Mouse (Mus musculus) intestine, embryonic 16.5 days (tissue): ENCODE data around the gene Taok3. TPM values are rescaled to one million over a fixed set of nuclear protein-coding genes. Genes with fewer than 3 reads are reported as not detected.

ENCODE experiments used
- ATAC-seq: fragments of 200-750 bp; cut with Nextera tagmentation; 2 replicates; pipeline ENCODE4 v1.8.0; 2017; ENCODE audit warnings: moderate TSS enrichment, moderate library complexity
- H3K27ac ChIP-seq: fragments of 300-500 bp; sonication (generic); 2 replicates; pipeline ENCODE4 v1.5.1; 2014; ENCODE audit warnings: mild to moderate bottlenecking, low read length
- H3K27me3 ChIP-seq: fragments of 300-500 bp; sonication (generic); replicated peaks from 2 replicates; pipeline ENCODE4 v1.6.1; 2014; ENCODE audit warnings: low read length, control low read depth, mixed read lengths; ENCODE audit not compliant: control insufficient read depth, insufficient read depth
- H3K36me3 ChIP-seq: fragments of 300-500 bp; sonication (generic); 2 replicates; pipeline ENCODE4 v1.6.1; 2014; ENCODE audit warnings: low read length, control low read depth; ENCODE audit not compliant: control insufficient read depth, insufficient read depth
- H3K4me1 ChIP-seq: fragments of 300-500 bp; sonication (generic); 2 replicates; pipeline ENCODE4 v1.6.1; 2014; ENCODE audit warnings: low read length, control low read depth, mixed read lengths; ENCODE audit not compliant: control insufficient read depth, insufficient read depth
- H3K4me2 ChIP-seq: fragments of 300-500 bp; sonication (generic); 2 replicates; pipeline ENCODE4 v1.6.1; 2014; ENCODE audit warnings: low read depth, low read length, control low read depth
- H3K4me3 ChIP-seq: fragments of 300-500 bp; sonication (generic); 2 replicates; pipeline ENCODE4 v1.5.1; 2014; ENCODE audit warnings: mild to moderate bottlenecking, low read length
- H3K9ac ChIP-seq: fragments of 300-500 bp; sonication (generic); 2 replicates; pipeline ENCODE4 v1.6.1; 2014; ENCODE audit warnings: low read depth, low read length
- H3K9me3 ChIP-seq: fragments of 300-500 bp; sonication (generic); 2 replicates; pipeline ENCODE4 v1.6.1; 2016; ENCODE audit warnings: low read length, control low read depth; ENCODE audit not compliant: control insufficient read depth
- WGBS: fragments of 180-500 bp; shearing (Covaris S2); extraction: QIAGEN DNeasy Blood & Tissue Kit; methylation state at CpG from one replicate; pipeline ENCODE4 v1.1.7; 2014; 5-methylcytosine and 5-hydroxymethylcytosine counted together
- polyA plus RNA-seq: library from polyadenylated mRNA; unstranded; fragments of >200 nt; fragmentation: Nextera tagmentation; extraction: Ambion mirVana; gene quantifications from 2 replicates; pipeline ENCODE4 v1.2.1, GENCODE M21; 2015

Gene Taok3
- polyA plus RNA-seq, 1 experiment from 2014 or later, result 51.5 TPM

- WGBS, result 93% methylated on average over 16 of the region's 16 CpGs
- no peak overlapping the region for H3K27ac ChIP-seq
- no peak overlapping the region for H3K4me3 ChIP-seq
- no peaks in the 10 kb centered on the region for H3K4me1 ChIP-seq
- ATAC-seq, result no peak
- no peak overlapping the region for H3K9ac ChIP-seq
- H3K27me3 ChIP-seq, result no peaks in the 10 kb centered on the region
- H3K9me3 ChIP-seq, result peaks cover 4% of the 10 kb centered on the region; the same call in 1 of the 2 replicates
- no peak overlapping the region for H3K4me2 ChIP-seq
- peaks cover 6% of the 10 kb centered on the region; the same call in 1 of the 2 replicates for H3K36me3 ChIP-seq
These were observed 27.5 kb downstream of the Taok3 start for GRCm38 (mm10) chr5:117147187-117148095.

GRCm38 (mm10) chr5:117149054-117149942 lies 29.4 kb downstream of the Taok3 start:
- no peak for ATAC-seq
- H3K9me3 ChIP-seq, result peaks cover 4% of the 10 kb centered on the region; the same call in 1 of the 2 replicates
- no peaks in the 10 kb centered on the region for H3K4me1 ChIP-seq
- no peak overlapping the region for H3K4me3 ChIP-seq
- peaks cover 9% of the 10 kb centered on the region; the same call in 1 of the 2 replicates for H3K36me3 ChIP-seq
- H3K27ac ChIP-seq, result no peak overlapping the region
- no peak overlapping the region for H3K4me2 ChIP-seq
- 69% methylated on average over 16 of the region's 16 CpGs for WGBS
- no peak overlapping the region for H3K9ac ChIP-seq
- H3K27me3 ChIP-seq, result no peaks in the 10 kb centered on the region

GRCm38 (mm10) chr5:117150068-117150467 lies 30.1 kb downstream of the Taok3 start:
- Histone ChIP-seq H3K9me3 (peaks cover 4% of the 10 kb centered on the region; the same call in 1 of the 2 replicates), H3K36me3 (peaks cover 9% of the 10 kb centered on the region; the same call in 1 of the 2 replicates), H3K4me1 (no peaks in the 10 kb centered on the region), H3K4me3 (no peak overlapping the region), H3K27ac (no peak overlapping the region), H3K27me3 (no peaks in the 10 kb centered on the region), H3K4me2 (no peak overlapping the region), H3K9ac (no peak overlapping the region)
- 73% methylated on average over 5 of the region's 5 CpGs for WGBS
- no peak for ATAC-seq

- ATAC-seq, result no peak
- no peak overlapping the region for H3K4me3 ChIP-seq
- 0 out of 2 replicates have a peak, but pooled peaks cover 3% of the 10 kb centered on the region for H3K36me3 ChIP-seq
- H3K4me2 ChIP-seq, result no peak overlapping the region
- H3K9ac ChIP-seq, result no peak overlapping the region
- no peak overlapping the region for H3K27ac ChIP-seq
- no peaks in the 10 kb centered on the region for H3K27me3 ChIP-seq
- no peaks in the 10 kb centered on the region for H3K9me3 ChIP-seq
- no peaks in the 10 kb centered on the region for H3K4me1 ChIP-seq
These were observed 33.0 kb downstream of the Taok3 start for GRCm38 (mm10) chr5:117152944-117153343.

- no peak overlapping the region for H3K9ac ChIP-seq
- H3K4me2 ChIP-seq, result no peak overlapping the region
- H3K27me3 ChIP-seq, result no peaks in the 10 kb centered on the region
- WGBS, result 77% methylated on average over 15 of the region's 15 CpGs
- H3K4me1 ChIP-seq, result 0 out of 2 replicates have a peak, but pooled peaks cover under 1% of the 10 kb centered on the region
- H3K27ac ChIP-seq, result no peak overlapping the region
- 0 out of 2 replicates have a peak, but pooled peaks cover 3% of the 10 kb centered on the region for H3K36me3 ChIP-seq
- no peaks in the 10 kb centered on the region for H3K9me3 ChIP-seq
- no peak overlapping the region for H3K4me3 ChIP-seq
- 0 out of 2 replicates have a peak, but pooled peaks have one; percentile 15 for ATAC-seq
These were observed 33.7 kb downstream of the Taok3 start for GRCm38 (mm10) chr5:117153527-117154091.

GRCm38 (mm10) chr5:117158335-117159018 lies 38.5 kb downstream of the Taok3 start:
- Histone ChIP-seq H3K27me3 (no peaks in the 10 kb centered on the region), H3K9me3 (0 out of 2 replicates have a peak, but pooled peaks cover 2% of the 10 kb centered on the region), H3K4me2 (no peak overlapping the region), H3K4me1 (peaks cover 16% of the 10 kb centered on the region), H3K9ac (no peak overlapping the region), H3K36me3 (no peaks in the 10 kb centered on the region), H3K4me3 (no peak overlapping the region), H3K27ac (peak overlapping the region; percentile 87)
- WGBS, result 71% methylated on average over 7 of the region's 7 CpGs
- no peak for ATAC-seq

GRCm38 (mm10) chr5:117159326-117159725 lies 39.4 kb downstream of the Taok3 start:
- Histone ChIP-seq H3K9ac (no peak overlapping the region), H3K36me3 (no peaks in the 10 kb centered on the region), H3K4me2 (no peak overlapping the region), H3K4me1 (peaks cover 16% of the 10 kb centered on the region), H3K4me3 (no peak overlapping the region), H3K27ac (peak overlapping the region; percentile 87), H3K9me3 (0 out of 2 replicates have a peak, but pooled peaks cover 2% of the 10 kb centered on the region), H3K27me3 (no peaks in the 10 kb centered on the region)
- ATAC-seq, result 0 out of 2 replicates have a peak, but pooled peaks have one; percentile 25
- WGBS, result 60% methylated on average over 8 of the region's 8 CpGs

GRCm38 (mm10) chr5:117159805-117160291 lies 39.9 kb downstream of the Taok3 start:
- WGBS, result 48% methylated on average over 6 of the region's 6 CpGs
- H3K36me3 ChIP-seq, result no peaks in the 10 kb centered on the region

More at GRCm38 (mm10) chr5:117159805-117160291, 39.9 kb downstream of the Taok3 start:
- no peaks in the 10 kb centered on the region for H3K27me3 ChIP-seq
- peaks cover 18% of the 10 kb centered on the region for H3K4me1 ChIP-seq
- no peak overlapping the region for H3K4me2 ChIP-seq
- 0 out of 2 replicates have a peak, but pooled peaks cover 2% of the 10 kb centered on the region for H3K9me3 ChIP-seq
- ATAC-seq, result peak; percentile 34
- 0 out of 2 replicates have a peak overlapping the region, but pooled peaks have one; percentile 2 for H3K9ac ChIP-seq
- H3K4me3 ChIP-seq, result no peak overlapping the region
- peak overlapping the region; percentile 87 for H3K27ac ChIP-seq
